Mouse (Mus musculus) heart, embryonic 13.5 days (tissue): Measurements from ENCODE around the gene Vps53. TPM values are rescaled to one million over a fixed set of nuclear protein-coding genes. Genes with fewer than 3 reads are reported as not detected.
A peak's percentile ranks its signal among the peaks of the same experiment; 100 is the strongest.
"Not testable (repeated sequence)": the region's sequence is repeated elsewhere in the genome, so short reads cannot be mapped to it uniquely, and the experiment has no call there.

Experiments used
- ATAC-seq: fragments of 200-750 bp; cut with Nextera tagmentation; 2 replicates; pipeline ENCODE4 v1.8.0; 2017; ENCODE audit warnings: moderate TSS enrichment; ENCODE audit not compliant: insufficient number of reproducible peaks, low FRiP score, low TSS enrichment; ENCODE audit errors: extremely low read depth
- H3K27ac ChIP-seq: fragments of 300-500 bp; sonication (generic); replicated peaks from 2 replicates; pipeline ENCODE4 v1.5.1; 2015; ENCODE audit warnings: moderate library complexity, mild to moderate bottlenecking, inconsistent platforms
- H3K27me3 ChIP-seq: fragments of 300-500 bp; sonication (generic); replicated peaks from 2 replicates; pipeline ENCODE4 v1.6.1; 2015; ENCODE audit warnings: mild to moderate bottlenecking, inconsistent platforms
- H3K36me3 ChIP-seq: fragments of 300-500 bp; sonication (generic); 2 replicates; pipeline ENCODE4 v1.6.1; 2015; ENCODE audit warnings: mild to moderate bottlenecking, inconsistent platforms
- H3K4me1 ChIP-seq: fragments of 300-500 bp; sonication (generic); 2 replicates; pipeline ENCODE4 v1.6.1; 2015; ENCODE audit warnings: inconsistent platforms
- H3K4me2 ChIP-seq: fragments of 300-500 bp; sonication (generic); 2 replicates; pipeline ENCODE4 v1.6.1; 2015; ENCODE audit warnings: inconsistent platforms, mild to moderate bottlenecking, moderate library complexity
- H3K4me3 ChIP-seq: fragments of 300-500 bp; sonication (generic); 2 replicates; pipeline ENCODE4 v1.5.1; 2015; ENCODE audit warnings: moderate library complexity, mild to moderate bottlenecking, inconsistent platforms
- H3K9ac ChIP-seq: fragments of 300-500 bp; sonication (generic); 2 replicates; pipeline ENCODE4 v1.6.1; 2015; ENCODE audit warnings: inconsistent platforms, mild to moderate bottlenecking, moderate library complexity
- H3K9me3 ChIP-seq: fragments of 300-500 bp; sonication (generic); 2 replicates; pipeline ENCODE4 v1.6.1; 2016; ENCODE audit warnings: inconsistent platforms
- WGBS: fragments of 180-500 bp; shearing (Covaris S2); methylation state at CpG from one replicate; pipeline ENCODE4 v1.1.7; 2015; ENCODE audit warnings: mixed read lengths; 5-methylcytosine and 5-hydroxymethylcytosine counted together
- polyA plus RNA-seq: library from polyadenylated mRNA; unstranded; fragments of >200 nt; fragmentation: Nextera tagmentation; extraction: Ambion mirVana; gene quantifications from 2 replicates; pipeline ENCODE4 v1.2.1, GENCODE M21; 2015

Gene Vps53
- polyA plus RNA-seq, 1 experiment from 2014 or later = 31.8 TPM

DNA sequence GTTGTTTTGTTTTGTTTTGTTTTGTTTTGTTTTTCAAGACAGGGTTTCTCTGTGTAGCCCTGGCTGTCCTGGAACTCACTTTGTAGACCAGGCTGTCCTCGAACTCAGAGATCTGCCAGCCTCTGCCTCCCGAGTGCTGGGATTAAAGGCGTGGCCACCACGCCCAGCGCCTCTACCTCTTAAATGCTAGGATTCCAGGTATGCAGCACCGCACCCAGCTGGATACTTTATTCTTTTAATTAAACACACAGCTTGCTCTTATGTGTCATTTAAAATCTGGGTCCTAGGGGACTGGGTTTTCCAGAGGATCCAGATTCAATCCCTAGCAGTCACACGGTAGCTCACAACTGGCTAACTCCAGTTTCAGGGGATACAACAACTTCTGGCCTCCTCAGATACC, 175.2 kb downstream of the Vps53 start:
- WGBS = 88% methylated on average over 7 of the region's 7 CpGs
- peaks cover 25% of the 10 kb centered on the region for H3K27me3 ChIP-seq
- not testable (repeated sequence) for H3K9ac ChIP-seq, H3K27ac ChIP-seq, ATAC-seq, H3K4me1 ChIP-seq, H3K9me3 ChIP-seq, H3K36me3 ChIP-seq, H3K4me2 ChIP-seq, H3K4me3 ChIP-seq

DNA sequence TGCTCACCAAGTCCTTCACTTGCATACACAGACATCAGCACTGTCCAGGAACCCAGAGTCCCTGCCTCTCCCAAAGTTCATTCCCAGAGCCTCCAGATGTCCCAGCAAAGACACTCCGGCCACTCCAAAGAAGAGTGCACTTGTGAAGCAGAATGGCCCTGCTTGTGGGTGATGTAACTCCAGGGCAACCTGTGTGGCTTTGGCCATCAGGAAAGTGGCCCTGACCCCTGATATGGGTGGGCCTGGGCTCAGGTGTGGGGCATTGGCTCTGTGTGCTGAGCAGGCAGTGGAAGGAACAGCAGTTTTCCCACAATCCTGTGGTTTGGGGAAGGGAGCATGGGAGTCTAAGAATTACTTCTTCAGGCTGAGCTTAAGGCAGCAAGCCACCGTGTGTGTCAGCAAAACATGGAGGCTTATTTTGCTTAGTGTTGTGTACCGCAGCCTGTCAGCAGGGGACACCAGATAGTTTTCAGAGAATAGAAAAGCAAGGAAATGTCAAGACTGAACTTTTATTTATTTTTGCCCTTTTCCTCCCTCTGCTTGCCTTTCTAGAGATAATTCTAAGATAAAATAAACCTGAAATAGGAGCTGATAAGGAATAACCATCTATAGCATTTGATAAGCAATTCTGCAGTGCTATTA, 178.1 kb downstream of the Vps53 start:
- Histone ChIP-seq H3K4me2 (no peak overlapping the region), H3K9ac (no peak overlapping the region), H3K36me3 (no peaks in the 10 kb centered on the region), H3K27ac (no peak overlapping the region), H3K4me3 (no peak overlapping the region), H3K4me1 (peaks cover 5% of the 10 kb centered on the region), H3K9me3 (no peaks in the 10 kb centered on the region), H3K27me3 (peaks cover 36% of the 10 kb centered on the region)
- 36% methylated on average over 3 of the region's 3 CpGs for WGBS
- no peak for ATAC-seq

DNA sequence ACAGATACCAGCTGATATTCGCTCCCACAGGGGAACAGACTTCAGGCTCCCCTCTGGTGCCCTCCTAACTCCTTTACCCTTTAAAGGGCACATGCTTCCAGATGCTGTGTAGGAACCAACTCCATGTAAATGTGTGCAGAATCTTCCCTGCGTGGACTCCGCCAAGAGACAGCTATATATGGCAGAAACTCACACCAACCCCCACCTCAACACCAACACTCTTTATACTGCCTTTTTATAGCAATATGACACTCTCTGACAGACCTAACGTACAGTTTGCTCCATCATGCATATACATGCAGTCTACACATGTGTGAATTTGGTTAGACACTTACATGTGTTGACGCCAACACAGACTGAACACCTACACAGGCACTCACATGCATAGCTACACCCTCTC, 178.7 kb downstream of the Vps53 start:
- WGBS = 74% methylated on average over 5 of the region's 5 CpGs
- Histone ChIP-seq H3K4me1 (peaks cover 5% of the 10 kb centered on the region), H3K9me3 (no peaks in the 10 kb centered on the region), H3K4me3 (no peak overlapping the region), H3K9ac (no peak overlapping the region), H3K36me3 (no peaks in the 10 kb centered on the region), H3K4me2 (no peak overlapping the region), H3K27me3 (peaks cover 36% of the 10 kb centered on the region), H3K27ac (no peak overlapping the region)
- ATAC-seq = no peak

DNA sequence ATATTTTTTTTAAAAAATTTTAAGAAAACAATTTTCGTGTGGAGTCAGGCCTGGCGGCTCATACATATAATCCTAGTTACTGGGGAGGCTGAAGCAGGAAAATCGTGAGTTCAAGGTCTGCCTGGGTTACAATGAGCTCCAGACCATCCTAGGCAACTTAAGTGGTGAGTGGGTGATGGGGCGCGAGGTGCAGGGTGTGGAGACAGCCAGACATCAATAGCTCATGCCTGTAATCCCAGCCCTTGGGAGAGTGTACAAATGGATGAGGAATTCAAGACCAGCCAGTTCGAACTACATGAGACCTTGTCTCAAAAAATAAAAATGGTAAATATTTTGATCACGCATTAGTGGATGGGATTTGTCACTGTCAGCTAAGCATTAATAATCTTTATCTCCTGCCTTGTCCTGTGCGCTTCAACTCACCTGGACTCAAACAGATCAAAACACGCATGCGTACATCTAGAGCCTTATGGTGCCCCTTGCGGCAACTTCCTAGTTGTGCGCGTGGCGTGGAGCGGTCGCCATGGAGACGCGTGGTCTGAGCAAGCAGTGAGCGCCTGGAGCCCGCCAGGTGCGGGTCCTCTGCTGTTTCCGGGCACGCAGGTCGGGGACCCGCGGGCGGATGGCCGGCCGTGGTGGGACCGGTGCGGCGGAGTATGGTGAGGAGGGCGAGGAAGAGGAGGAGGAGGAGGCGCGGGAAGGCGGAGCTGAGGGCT, 179.8 kb downstream of the Vps53 start, which contains the start of gene 1700016K19Rik:
Gene 1700016K19Rik, plus strand, starts transcription at position 473 of the 716 bp plus-strand sequence.
- peak within 1 kb of the TSS; percentile 60 for H3K4me3 ChIP-seq
- H3K27ac ChIP-seq = no peak within 1 kb of the TSS
- peak within 1 kb of the TSS; percentile 78 for H3K4me2 ChIP-seq
- H3K9ac ChIP-seq = peak within 1 kb of the TSS; percentile 68
- no peaks in the 10 kb centered on the region for H3K9me3 ChIP-seq
- WGBS = 11% methylated on average over 35 of the region's 36 CpGs
- peak; percentile 25; the same call in 1 of the 2 replicates for ATAC-seq
- peaks cover 36% of the 10 kb centered on the region for H3K27me3 ChIP-seq
- H3K4me1 ChIP-seq = peaks cover 5% of the 10 kb centered on the region
- no peaks in the 10 kb centered on the region for H3K36me3 ChIP-seq

Other genes with a start within 250 kb of the Vps53 start
- 5.3 and 5.4 TPM in 2 replicates for gene Rph3al, start 241.2 kb downstream of the Vps53 start, polyA plus RNA-seq
- not detected in 2 replicates for gene 1700016K19Rik, start 179.7 kb downstream of the Vps53 start, polyA plus RNA-seq
- 9.5 and 10.7 TPM in 2 replicates for gene Rflnb, start 151.9 kb downstream of the Vps53 start, polyA plus RNA-seq
- gene Fam57a, start within 50 bp of the Vps53 start, polyA plus RNA-seq = 22.8 and 26.9 TPM in 2 replicates
- gene Dbil5, start 38.0 kb upstream of the Vps53 start, polyA plus RNA-seq = 0.91 and 1.5 TPM in 2 replicates
- 20.0 and 23.9 TPM in 2 replicates for gene Gemin4, start 38.0 kb upstream of the Vps53 start, polyA plus RNA-seq
- 21.1 and 24.2 TPM in 2 replicates for gene Mrm3, start 64.1 kb upstream of the Vps53 start, polyA plus RNA-seq
- gene Glod4, start 64.1 kb upstream of the Vps53 start, polyA plus RNA-seq = 114 and 126 TPM in 2 replicates
- gene Nxn, start 219.5 kb upstream of the Vps53 start, polyA plus RNA-seq = 23.2 and 23.6 TPM in 2 replicates
- 78.6 and 92.4 TPM in 2 replicates for gene Timm22, start 227.3 kb upstream of the Vps53 start, polyA plus RNA-seq